Mouse (Mus musculus): ENCODE results near the gene Nlrx1.
"Not testable (repeated sequence)": the region's sequence is repeated elsewhere in the genome, so short reads cannot be mapped to it uniquely, and the experiment has no call there.

Nlrx1 gene

DNA sequence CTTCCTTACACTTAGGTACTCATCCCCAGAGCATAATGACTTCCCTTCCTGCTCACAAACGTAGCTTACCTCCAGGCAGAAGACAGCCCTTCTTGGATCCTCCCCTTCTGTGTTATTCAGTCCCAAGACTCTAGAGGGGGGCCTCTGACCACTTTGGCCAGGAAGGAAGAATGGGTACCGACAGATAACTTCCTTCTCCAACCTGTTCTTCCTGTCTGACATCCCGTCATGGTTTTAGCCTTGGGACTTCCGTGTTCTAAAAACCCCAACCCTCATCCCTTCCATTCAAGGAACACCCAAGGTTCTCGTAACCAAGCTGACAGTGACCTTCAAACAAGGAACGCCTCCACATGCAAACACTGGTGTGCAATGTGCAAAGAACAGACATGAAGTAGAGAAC is at the start of gene Nlrx1:
Gene Nlrx1 (minus strand): TSS at position 168 of the 400 bp plus-strand sequence.
- DNase-seq (ENCODE audit: low spot score) = no peak

DNA sequence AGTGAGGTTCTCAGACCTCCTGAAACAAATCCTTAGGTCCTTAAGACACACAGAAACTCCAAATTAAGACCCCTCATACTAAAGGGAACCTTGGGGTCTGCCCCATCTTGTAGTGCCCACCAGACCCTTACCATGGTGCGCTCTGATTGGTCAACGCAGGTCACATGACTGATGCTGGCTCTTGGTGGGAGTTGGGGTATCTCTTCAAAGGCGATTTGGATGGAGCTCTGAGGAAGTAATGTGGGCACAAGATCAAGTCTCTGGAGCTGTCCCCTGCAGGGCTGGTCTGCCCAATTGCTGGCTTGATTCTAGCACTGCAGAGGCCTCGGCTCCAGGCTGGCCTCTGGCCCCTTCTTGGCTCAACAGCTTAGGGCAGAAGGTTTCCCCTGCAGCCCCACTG is 49.1 kb upstream of the Nlrx1 start:
- no peak for DNase-seq (ENCODE audit: low spot score)

DNA sequence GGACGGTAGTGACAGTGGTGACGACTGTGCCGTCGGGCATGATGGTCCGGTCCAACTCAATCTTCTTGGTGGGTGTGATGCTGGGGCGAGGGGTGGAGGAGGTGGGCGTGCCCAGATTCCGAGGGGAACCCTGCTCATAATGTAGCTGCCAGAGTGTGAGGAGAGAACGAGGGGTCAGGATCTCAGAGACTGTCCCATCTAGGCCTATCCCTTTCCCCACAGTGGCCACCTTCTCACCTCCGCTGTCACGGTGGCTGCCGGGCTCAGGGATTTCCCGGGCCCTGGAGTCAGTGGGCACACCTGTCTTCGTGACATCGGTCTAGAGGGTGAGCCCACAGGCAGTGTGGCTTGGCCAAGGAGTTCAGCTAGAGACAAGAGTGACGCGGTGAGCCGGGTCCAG is 46.5 kb upstream of the Nlrx1 start:
- no peak for DNase-seq (ENCODE audit: low spot score)

DNA sequence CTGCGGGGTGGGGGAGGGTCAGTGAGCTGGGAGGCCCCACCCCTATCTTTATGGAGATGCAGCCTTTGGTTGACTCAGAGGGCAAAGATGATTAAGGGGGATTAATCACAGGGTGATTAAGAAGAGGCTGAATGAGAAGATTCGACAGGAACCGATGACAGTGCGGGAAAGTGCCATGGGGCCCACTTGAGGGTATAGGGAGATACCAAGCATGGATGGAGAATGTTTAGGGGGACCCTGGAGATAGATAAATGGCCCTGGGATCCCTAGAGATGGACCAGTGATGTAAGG is 45.8 kb upstream of the Nlrx1 start:
- no peak for DNase-seq (ENCODE audit: low spot score)

DNA sequence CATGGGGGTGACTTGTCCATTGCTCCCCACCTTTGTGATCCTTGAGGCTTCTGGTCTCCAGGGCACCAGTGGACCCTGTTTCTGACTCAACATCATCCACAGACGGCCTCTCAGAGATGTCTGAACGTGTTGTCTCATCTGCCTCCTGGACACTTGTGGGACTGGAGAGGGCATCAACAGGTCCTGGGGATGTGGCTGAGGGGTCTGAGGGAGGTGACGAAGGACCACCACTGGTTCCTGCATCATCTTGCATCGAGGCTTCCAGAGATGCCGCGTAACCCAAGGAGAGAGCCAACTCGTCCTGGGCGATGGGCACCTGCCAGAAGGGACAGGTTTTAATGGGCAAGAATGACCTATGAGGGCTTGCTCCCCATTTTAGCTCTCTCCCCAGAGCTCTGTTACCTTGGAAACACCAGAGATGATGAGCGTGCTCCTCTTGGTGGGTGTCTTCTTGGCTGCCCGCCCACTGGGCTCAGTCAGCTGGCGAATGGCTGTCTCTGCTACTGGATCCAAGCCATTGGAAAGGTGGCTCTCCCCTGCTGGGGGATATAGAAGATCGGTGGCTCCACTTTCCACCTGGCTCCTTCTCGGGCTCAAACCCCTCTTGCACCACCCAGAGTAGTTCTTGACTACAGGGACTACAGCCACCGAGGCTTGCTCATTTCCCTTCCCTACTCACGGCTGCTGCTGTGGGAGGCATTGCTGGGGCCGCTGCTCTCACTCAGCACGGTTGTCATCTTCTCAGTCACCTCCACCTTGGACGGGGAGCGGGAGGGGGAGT is 45.3 kb upstream of the Nlrx1 start:
- DNase-seq (ENCODE audit: low spot score) = no peak

DNA sequence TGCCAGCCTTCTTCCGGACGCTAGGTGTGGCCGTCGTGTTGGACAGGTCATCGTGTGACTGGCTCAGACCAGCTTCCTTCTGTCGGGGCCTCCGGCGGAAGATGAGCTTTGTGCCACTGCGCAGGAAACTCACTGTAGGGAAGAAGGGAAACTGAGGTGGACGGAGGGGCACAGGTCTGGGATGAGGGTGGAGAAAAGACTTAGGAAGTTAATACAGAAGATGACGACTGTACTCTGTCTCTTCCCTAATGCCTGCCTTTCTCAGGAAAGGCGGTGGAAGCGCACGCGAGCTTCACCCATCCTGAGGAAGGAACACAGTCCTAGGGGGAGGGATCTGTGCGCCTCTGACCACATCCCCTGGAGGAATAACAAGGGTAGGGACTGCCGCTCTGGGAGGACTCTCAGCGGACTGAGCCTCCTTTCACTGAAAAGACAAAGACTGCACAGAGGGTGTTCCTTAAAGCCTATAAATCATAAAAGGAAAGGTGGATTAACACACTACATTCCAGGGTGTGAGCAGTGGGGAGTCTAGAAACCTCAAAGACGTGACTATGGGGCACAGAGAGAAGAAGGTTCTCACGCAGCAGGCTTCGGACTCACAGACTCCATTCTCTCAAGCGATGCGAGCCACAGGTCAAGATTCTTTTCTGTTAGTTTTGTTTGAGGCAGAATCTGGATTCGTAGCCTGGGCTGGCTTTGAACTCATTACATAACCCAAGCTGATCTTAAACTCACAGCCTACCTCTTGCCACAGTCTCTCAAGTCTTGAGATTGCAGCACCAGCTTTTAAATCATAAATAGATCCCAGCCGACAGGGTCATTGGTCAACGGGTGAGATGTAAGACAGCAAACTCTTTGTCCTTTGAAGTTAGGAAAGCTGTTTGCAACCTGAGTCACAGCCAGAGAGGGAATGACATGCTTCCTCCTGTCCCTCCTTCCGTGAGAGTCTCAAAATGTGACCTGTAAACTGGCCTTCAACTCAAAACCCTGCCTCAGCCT is 43.0 kb upstream of the Nlrx1 start:
- DNase-seq (ENCODE audit: low spot score) = no peak

DNA sequence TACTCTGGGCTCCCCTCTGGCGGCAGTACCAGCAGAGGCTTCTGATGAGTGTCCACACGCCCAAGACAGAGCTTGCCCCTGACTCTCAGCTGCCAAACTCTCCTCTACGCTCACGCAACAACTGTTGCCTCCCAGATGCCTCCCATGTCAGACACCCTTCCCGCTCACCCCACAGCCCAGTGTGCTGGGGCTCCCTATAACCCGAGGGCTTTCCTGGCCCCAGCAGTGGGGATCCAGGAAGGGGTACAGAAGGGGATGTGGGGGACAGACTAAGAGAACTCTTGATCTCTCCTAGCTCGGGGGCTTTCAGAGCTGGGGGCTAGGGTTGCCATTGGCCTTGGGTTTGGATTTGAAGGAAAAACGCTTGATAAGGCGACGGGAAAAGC is 42.3 kb upstream of the Nlrx1 start:
- DNase-seq (ENCODE audit: low spot score) = no peak

DNA sequence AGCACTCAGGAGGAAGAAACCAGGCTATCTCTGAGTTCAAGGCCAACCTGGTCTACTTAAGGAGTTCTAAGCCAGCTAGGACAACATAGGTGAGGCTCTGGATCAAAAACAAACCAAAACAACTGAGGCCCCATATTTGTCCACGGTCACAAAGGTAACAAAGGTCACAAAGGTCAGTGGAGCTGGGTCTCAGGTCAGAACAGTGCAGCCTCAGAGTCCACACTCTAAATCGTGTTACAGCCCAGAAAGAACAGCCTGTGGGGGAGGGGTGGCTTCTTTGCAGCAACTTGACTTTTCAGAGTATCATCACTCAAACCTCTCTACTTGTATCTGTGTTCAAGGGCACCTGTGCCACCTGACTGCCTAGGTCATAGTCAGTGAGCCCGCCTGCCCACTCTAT is 41.4 kb upstream of the Nlrx1 start:
- no peak for DNase-seq (ENCODE audit: low spot score)

DNA sequence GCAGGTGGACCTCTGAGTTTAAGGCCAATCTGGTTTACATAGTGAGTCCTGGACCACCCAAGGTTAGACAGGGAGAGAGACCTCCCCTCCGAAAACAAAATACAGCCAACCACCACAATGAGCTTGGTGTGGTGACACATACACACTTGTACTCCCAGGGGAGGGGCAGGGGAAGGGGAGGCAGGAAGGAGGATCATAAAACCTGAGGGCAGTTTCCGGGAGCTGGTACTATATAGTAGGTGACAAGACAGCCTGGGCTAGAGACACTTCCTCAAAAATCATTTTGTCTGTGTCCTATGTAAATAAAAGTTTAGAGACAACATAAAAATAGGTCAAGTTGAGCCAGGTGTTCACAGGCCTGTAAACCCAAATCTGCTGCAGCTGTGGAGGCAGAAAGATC is 38.8 kb upstream of the Nlrx1 start:
- DNase-seq (ENCODE audit: low spot score) = no peak

DNA sequence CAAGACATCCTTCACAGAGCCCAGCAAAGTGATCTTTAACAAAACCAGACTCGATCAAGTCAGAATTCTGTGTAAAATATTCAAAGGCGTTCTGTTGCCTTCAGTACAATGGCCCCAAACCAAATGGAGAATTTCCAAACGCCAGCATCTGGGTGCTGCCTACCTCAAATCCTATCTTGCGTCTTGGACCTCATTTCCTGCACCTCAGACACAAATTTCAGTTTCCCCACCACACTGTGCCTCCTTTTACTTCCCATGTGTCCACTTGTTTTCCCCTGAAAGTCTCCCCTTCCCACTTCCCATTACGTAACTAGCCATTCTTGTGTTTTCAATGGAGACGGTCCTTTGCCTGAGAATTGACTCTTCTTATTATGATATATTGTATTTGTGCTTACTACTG is 38.1 kb upstream of the Nlrx1 start:
- DNase-seq (ENCODE audit: low spot score) = no peak

DNA sequence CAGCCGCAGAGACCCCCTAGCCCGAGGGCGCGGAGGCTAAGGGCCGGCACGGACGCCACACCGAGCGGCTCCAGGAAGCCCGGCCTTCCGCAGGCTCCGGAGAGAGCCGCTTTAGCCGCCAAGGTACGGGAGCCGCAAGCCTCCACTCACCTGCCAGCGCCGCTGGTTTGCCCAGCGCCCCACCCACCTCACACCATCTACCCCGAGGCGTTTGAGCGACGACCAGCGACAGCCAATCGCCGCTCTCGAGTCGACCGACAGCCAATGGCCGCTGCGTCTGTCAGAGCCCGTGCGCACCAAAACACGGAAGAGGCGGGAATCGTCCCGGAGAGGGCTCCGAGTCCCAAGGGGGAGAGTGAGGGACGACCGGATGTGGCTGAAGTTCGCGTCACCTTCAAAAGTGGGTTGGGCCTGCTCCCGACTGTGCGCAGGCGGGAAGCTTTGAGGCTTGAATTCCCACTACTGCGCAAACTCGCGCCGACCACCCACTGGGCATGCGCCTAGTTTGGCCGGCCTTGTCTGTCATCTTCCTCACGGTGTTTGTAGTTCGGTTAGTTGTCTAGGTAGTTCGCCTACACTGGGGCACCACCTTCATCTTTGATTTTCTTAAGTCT is 37.2 kb upstream of the Nlrx1 start, which contains the start of gene Hinfp:
Gene Hinfp (minus strand): TSS at position 206 of the 614 bp plus-strand sequence.
- peak; percentile 94 for DNase-seq (ENCODE audit: low spot score)

DNA sequence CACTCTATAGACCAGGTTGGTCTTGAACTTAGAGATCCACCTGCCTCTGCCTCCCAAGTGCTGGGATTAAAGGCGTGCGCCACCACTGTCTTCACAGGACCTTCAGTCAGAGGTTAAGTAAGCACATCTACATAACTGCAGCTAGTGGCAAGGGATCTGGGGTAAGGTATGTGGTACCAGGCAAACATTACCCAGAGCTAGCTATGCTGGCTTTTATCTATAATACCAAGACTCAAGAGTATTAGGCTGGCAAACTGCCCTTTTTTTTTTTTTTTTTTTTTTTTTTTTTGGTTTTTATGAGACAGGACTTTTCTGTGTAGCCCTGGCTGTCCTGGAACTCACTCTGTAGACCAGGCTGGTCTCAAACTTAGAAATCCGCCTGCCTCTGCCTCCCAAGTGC is 31.6 kb upstream of the Nlrx1 start:
- DNase-seq (ENCODE audit: low spot score) = not testable (repeated sequence)

DNA sequence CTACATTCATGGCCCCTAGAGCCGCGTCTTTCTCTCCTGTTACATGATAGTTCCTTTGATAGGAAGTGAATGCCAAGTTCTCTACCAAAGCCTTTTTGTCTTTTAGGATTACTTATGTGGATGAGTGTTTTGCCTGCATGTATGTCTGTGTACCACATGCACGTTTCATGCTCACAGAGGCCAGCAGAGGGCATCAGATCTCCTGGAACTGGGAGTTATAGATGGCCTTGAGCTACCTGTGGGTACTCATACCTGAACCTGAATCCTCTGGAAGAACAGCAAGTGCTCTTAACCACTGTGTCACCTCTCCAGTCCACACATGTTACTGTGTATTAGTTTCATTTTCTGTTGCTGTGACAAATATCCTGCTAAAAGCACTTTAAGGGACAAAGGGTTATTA is 24.1 kb upstream of the Nlrx1 start:
- DNase-seq (ENCODE audit: low spot score) = no peak

DNA sequence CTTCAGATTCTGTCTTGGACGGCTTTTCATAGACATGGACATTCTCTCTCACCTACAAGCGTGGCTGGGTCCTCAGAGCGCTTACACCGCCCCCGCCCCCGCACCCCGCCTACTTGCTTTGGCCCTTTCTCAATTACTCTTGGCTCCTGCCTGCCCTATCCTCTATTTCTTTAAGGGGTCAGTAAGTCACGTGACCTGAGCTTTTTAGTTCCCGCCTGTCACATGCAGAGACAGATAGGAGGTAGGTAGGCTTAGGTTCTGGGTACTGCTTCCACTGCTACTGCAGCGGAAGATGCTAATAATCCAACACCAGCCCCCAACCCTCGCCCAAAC is 20.5 kb upstream of the Nlrx1 start:
- no peak for DNase-seq (ENCODE audit: low spot score)

DNA sequence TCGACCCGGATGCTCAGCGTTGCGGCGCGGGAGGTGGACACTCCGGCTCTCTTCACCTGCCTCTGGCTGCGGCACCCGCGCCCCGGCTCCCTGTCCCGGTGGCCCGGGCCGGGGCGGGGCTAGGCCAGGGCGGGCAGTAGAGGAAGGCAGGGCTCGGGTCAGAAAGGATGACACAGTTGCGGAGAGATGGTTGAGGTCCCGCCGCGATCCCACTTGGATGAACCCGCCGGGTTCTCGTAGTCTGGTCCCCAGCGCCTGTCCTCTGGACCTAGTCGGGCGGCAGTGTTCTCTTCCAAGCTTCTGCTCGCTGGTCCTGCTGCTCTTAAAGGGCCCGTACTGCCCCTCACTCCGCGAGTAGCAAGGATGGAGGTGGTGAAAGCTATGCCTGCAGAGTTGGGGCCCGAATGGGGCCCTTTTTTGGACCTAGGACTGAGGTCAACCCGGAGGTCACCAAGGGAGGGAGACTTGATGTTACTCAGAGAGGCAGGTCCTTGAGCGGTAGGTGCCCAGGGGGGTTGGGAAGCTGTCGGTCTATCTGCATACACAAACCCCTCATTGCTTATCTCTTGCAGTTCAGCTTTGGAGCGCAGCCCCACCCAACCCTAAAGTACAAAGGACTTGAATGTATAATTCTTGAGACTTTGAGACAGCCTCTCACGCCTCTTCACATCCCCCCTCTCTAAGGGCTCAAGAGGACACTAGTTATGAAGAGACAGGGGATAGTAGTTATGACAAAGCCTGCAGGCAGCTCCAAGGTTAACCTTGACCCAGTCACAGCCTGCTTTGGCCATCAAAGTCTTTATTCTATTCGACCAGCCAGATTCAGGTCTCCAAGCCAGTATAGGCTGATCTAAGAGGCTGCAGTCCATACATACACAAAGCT is 19.9 kb upstream of the Nlrx1 start, which contains the start of gene Abcg4:
Gene Abcg4 (minus strand): TSS at position 540 of the 883 bp plus-strand sequence.
- no peak for DNase-seq (ENCODE audit: low spot score)

DNA sequence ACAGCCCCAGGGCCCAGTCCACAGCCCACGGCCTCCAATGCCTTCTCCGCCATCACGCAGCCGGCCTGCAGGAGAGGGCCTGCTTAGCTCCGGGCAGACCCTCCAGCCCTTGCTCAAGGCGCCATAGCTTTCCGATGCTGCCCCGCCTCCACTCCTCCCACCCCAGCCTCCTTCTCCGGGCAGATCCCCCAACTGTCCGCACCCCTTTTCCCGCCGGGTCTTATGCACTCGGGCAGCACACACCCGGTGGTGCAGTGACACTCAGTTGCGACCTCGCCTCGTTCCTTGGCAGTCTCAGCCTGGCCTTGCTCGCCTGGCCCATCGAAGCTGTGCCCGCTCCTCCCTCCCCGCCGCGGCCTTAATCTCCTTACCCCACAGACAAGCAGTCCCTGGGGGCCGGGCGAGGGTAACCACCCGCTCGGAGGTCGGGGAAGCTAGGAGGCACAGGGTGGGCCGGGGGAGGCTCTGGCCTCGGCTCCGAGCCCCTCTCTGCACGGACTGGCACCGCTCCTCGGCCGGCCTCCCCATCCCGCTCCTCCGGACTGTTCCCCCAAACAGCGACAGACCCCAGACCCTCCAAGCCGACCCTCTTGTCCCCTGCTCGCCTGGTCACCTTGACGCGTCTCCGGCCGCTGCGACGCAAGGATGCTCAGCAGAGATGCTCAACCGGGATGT is 19.1 kb upstream of the Nlrx1 start:
- DNase-seq (ENCODE audit: low spot score) = no peak

DNA sequence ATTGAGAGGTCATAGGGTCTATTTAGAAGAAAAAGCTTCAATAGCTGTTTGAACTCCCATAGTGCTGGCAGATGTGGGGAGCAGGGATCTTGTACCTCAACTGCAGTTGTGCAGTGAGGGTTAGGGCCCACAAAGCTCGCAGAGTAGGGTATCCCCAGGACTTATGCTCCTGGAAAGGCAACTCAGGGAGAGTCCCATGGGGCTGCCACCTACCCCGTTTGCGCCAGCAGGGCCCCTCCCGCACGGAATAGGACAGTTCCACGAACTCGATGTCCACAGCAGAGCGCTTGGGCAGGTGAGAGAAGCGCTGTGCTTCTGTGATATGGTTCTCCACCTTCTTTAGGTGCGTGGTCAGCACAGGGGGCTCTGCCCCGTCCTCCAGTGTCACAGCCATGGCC is 18.6 kb upstream of the Nlrx1 start:
- no peak for DNase-seq (ENCODE audit: low spot score)

DNA sequence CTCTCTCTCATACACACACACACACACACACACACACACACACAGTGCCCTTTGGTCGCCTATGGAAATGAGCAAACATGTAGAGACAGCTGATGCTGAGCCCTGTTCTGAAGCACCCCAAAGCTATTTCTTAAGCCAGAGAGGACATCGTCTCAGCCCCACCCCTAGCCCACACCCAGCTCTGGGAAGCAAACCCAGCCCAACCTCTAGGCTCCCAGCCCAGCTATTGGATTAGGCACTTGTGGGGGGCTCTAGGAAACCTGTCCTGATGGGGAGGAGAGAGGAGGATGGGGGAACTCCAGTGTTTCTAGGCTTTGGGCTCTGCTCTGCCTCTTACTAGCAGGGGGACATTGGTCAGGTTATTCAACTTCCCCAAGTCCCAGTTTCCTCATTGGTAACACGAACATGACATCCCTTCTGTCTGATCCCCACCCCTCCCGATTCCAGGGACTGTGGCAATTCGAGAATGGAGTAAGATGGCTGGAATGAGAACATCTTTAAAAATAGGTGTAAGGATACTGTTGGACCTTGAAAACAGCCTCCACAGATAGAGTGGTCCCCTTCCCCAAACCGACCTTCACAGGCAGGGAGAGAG is 18.0 kb upstream of the Nlrx1 start:
- DNase-seq (ENCODE audit: low spot score) = no peak

DNA sequence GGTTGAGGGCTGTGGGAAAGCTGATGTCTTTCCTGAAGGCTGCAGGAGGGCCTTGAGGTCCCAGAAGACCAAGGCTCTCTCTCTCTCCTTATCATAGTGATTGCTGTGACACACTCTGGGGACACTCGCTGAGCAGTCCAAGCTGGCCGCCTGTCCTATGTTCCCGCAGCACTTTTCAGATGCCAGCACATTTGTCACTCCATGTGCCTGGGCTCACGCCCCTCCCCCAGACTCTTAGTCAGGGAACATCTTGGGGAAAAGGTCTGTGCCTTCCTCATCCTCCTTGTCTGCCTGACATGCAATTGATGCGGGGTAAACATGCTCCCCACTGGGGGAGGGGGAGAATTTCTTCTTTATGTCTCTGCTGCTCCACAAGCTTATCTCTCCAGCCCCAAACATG is 14.8 kb upstream of the Nlrx1 start:
- DNase-seq (ENCODE audit: low spot score) = no peak

DNA sequence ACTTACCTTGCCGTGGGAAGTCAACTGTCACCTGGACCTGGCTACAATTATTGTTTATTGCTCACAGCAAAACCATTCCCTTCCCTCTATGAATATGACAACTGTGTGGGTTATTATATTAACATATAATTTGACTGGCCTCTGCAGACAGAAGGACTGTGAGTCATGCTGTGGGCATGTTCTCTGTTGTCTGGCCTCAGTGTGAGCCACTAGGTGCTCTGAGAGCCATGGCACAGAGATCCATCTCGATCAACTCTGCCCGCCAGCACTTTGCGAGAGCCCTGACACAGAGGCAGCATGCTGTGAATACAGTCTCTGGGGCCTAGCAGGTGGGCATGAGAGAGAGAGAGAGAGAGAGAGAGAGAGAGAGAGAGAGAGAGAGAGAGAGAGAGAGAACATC is 1.6 kb upstream of the Nlrx1 start:
- no peak for DNase-seq (ENCODE audit: low spot score)

DNA sequence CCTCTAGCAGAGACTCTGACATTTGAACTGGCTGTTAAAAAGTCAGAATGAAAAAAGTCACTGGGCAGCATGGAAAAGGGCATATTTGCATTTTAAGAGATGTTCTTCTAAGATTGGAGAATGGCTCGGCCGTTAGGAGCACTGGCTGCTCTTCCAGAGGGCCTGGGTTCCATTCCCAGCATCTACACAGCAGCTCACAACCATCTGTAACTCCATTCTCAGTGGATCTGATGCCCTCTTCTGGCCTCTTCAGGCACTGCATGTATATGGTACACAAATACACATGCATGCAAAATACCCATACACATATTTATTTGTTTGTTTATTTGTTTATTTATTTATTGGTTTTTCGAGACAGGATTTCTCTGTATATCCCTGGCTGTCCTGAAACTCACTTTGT is 678 bp upstream of the Nlrx1 start:
- no peak for DNase-seq (ENCODE audit: low spot score)

All from ovary, postnatal 10 days (tissue).